Mouse (Mus musculus) neural tube, embryonic 11.5 days (tissue): ENCODE results near the gene Nifk. TPM values are rescaled to one million over a fixed set of nuclear protein-coding genes. Genes with fewer than 3 reads are reported as not detected.

Experiments used
- ATAC-seq: fragments of 200-750 bp; cut with Nextera tagmentation; 2 replicates; pipeline ENCODE4 v1.8.0; 2017; ENCODE audit warnings: moderate number of reproducible peaks, mild to moderate bottlenecking, moderate TSS enrichment, moderate library complexity; ENCODE audit not compliant: insufficient read depth, low FRiP score, low TSS enrichment
- DNase-seq: peaks from one replicate; pipeline ENCODE4 v3.0.0-alpha.2; 2015; ENCODE audit warnings: low spot score
- H3K27ac ChIP-seq: fragments of 300-500 bp; sonication (generic); 2 replicates; pipeline ENCODE4 v1.5.1; 2014; ENCODE audit warnings: low read depth, mild to moderate bottlenecking, low read length
- H3K27me3 ChIP-seq: fragments of 300-500 bp; sonication (generic); 2 replicates; pipeline ENCODE4 v1.6.1; 2014; ENCODE audit warnings: mild to moderate bottlenecking, low read length, mixed read lengths; ENCODE audit not compliant: control insufficient read depth, insufficient read depth
- H3K36me3 ChIP-seq: fragments of 300-500 bp; sonication (generic); 2 replicates; pipeline ENCODE4 v1.6.1; 2014; ENCODE audit warnings: mild to moderate bottlenecking, low read length, moderate library complexity, mixed read lengths; ENCODE audit not compliant: control insufficient read depth, insufficient read depth
- H3K4me1 ChIP-seq: fragments of 300-500 bp; sonication (generic); 2 replicates; pipeline ENCODE4 v1.6.1; 2014; ENCODE audit warnings: low read length, mixed read lengths; ENCODE audit not compliant: control insufficient read depth, insufficient read depth
- H3K4me2 ChIP-seq: fragments of 300-500 bp; sonication (generic); 2 replicates; pipeline ENCODE4 v1.6.1; 2014; ENCODE audit warnings: low read depth, mild to moderate bottlenecking, moderate library complexity
- H3K4me3 ChIP-seq: fragments of 300-500 bp; sonication (generic); 2 replicates; pipeline ENCODE4 v1.5.1; 2014; ENCODE audit warnings: low read depth, low read length
- H3K9ac ChIP-seq: fragments of 300-500 bp; sonication (generic); 2 replicates; pipeline ENCODE4 v1.6.1; 2014; ENCODE audit warnings: mild to moderate bottlenecking, low read length
- H3K9me3 ChIP-seq: fragments of 300-500 bp; sonication (generic); 2 replicates; pipeline ENCODE4 v1.6.1; 2016; ENCODE audit warnings: low read length; ENCODE audit not compliant: control insufficient read depth
- WGBS: fragments of 180-500 bp; shearing (Covaris S2); extraction: QIAGEN DNeasy Blood & Tissue Kit; methylation state at CpG from one replicate; pipeline ENCODE4 v1.1.7; 2014; 5-methylcytosine and 5-hydroxymethylcytosine counted together
- polyA plus RNA-seq: library from polyadenylated mRNA; unstranded; fragments of >200 nt; fragmentation: Nextera tagmentation; extraction: Ambion mirVana; gene quantifications from 2 replicates; pipeline ENCODE4 v1.2.1, GENCODE M21; 2014

The Nifk gene
- 96.2 and 97.1 TPM in 2 replicates for polyA plus RNA-seq

DNA sequence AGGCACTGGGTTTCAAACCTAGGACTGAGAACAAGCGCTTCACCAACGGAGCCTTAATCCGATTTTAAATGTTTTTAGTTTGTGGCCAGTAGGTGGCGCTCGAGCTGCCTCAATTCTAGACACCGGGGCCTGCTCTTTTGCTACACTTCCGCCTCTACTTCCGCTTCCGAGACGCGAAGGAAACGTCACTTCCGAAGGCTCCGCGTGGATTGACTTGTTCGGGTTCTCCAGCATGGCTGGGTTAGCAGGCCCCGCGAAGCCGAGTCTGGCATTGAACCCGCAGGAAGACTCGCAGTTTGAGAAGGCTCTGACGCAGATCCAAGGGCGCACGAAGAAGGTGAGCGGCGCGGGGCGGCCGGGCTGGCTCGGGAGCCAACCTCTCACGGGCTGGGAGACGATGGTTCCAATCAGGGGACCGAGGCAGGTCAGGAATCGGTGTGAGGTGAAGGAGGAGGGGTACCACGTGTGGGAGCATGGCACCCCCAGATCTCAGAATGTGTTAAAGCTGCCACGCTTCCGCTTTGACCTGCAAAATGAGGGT lies at the start of gene Nifk:
Nifk (plus strand) TSS at position 179 of the 541 bp plus-strand sequence.
- WGBS: under 1% methylated on average over 37 of the region's 37 CpGs
- Histone ChIP-seq H3K4me3 (peak within 1 kb of the TSS; percentile 81), H3K4me1 (peaks cover 6% of the 10 kb centered on the region; the same call in 1 of the 2 replicates), H3K27ac (no peak within 1 kb of the TSS), H3K9me3 (no peaks in the 10 kb centered on the region), H3K4me2 (peak within 1 kb of the TSS; percentile 62), H3K36me3 (peaks cover 3% of the 10 kb centered on the region; the same call in 1 of the 2 replicates), H3K27me3 (no peaks in the 10 kb centered on the region), H3K9ac (peak within 1 kb of the TSS; percentile 69)
- DNase-seq (peak; percentile 93), ATAC-seq (peak; percentile 93)

DNA sequence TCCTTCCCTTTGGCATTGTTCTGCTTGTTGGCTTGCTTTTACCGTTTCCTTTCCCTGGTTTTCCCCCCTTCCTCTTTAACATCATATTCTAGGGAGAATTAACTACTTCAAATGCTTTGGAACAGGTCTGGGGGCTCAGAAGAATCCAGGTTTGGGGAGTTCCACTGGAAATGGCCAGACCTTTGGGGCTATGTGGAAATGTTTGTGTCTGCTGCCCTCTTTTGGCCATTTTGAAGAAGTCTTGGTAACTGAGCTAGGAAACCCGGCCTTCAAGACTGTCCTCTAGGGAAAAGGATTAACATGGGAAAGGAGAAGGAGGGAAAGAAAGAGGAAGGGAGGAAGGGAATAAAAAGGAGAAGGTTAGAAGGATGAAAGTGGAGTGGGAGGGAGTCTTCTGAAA lies 46.5 kb upstream of the Nifk start:
- WGBS: 21% methylated on average over 2 of the region's 2 CpGs
- no peaks in the 10 kb centered on the region for H3K4me1 ChIP-seq
- ATAC-seq: no peak
- no peaks in the 10 kb centered on the region for H3K36me3 ChIP-seq
- no peak overlapping the region for H3K9ac ChIP-seq
- no peaks in the 10 kb centered on the region for H3K9me3 ChIP-seq
- H3K27ac ChIP-seq: no peak overlapping the region
- H3K27me3 ChIP-seq: no peaks in the 10 kb centered on the region
- peak; percentile 32 for DNase-seq
- H3K4me3 ChIP-seq: no peak overlapping the region
- no peak overlapping the region for H3K4me2 ChIP-seq

DNA sequence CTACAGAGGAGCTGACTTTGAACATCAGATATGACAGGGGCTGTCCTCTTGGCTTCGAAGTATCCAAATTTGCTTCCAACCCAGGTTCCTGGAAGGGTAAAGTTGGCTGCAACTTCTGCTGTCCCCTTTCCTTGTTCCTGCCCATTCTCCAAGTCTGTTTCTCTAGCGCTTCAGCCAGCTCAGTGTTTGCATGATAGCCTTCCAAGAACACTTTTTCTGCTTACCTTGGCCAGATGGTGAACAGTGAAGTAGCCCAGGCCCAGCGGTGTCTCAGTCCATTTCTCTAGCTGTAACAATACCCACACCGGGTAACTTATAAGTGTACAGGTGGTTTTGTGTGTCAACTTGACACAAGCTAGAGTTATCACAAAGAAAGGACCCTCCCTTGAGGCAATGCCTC lies 29.3 kb upstream of the Nifk start:
- H3K27me3 ChIP-seq: no peaks in the 10 kb centered on the region
- no peaks in the 10 kb centered on the region for H3K9me3 ChIP-seq
- no peak overlapping the region for H3K9ac ChIP-seq
- 85% methylated on average over 4 of the region's 4 CpGs for WGBS
- no peak overlapping the region for H3K4me3 ChIP-seq
- H3K4me2 ChIP-seq: no peak overlapping the region
- H3K4me1 ChIP-seq: no peaks in the 10 kb centered on the region
- no peak overlapping the region for H3K27ac ChIP-seq
- ATAC-seq: no peak
- H3K36me3 ChIP-seq: peaks cover 2% of the 10 kb centered on the region
- no peak for DNase-seq

DNA sequence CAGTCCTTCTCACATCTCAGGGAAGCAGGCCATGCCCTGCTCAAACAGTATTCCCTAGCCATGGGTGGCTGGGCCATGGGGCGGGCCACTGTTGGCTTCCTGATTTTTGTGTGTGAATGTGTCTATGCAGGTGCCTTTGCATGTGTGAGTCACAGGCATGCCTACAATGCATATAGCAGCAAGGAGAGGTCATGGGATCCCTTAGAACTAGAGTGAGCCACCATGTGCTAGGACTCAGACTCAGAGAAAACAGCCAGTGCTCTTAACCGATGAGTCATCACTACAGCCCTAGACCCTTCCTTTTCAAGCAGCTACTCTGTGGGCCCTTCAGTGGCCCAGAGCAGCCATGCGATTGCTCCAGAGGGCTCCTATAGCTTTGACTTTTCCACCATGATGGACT lies 27.4 kb upstream of the Nifk start:
- no peak for DNase-seq
- Histone ChIP-seq H3K36me3 (peaks cover 3% of the 10 kb centered on the region), H3K27ac (no peak overlapping the region), H3K9me3 (no peaks in the 10 kb centered on the region), H3K4me3 (no peak overlapping the region), H3K4me2 (no peak overlapping the region), H3K27me3 (no peaks in the 10 kb centered on the region), H3K4me1 (no peaks in the 10 kb centered on the region), H3K9ac (no peak overlapping the region)
- no peak for ATAC-seq
- 96% methylated on average over 3 of the region's 3 CpGs for WGBS

DNA sequence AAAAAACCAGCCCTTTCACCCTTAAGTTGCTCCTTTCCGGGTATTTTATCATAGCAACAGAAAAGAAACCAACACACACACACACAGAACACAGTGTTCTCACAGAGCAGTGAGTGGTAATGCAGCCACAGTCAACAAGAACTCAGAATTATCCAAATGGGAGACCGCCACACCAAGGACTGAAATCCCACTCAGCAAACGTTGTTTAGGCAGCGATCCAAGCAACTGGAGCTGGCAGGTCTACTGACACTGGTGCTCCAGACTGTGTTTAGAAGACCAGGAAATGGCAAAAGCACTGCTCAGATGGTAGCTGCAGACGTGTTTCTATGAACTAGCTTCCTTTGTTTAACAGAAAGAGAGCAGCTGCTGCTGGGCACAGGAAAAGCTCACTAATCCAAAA lies 26.8 kb upstream of the Nifk start:
- H3K9ac ChIP-seq: no peak overlapping the region
- ATAC-seq (no peak), DNase-seq (no peak)
- H3K27me3 ChIP-seq: no peaks in the 10 kb centered on the region
- H3K4me3 ChIP-seq: no peak overlapping the region
- WGBS: 81% methylated on average over 5 of the region's 5 CpGs
- H3K36me3 ChIP-seq: peaks cover 4% of the 10 kb centered on the region
- H3K27ac ChIP-seq: no peak overlapping the region
- no peaks in the 10 kb centered on the region for H3K4me1 ChIP-seq
- no peaks in the 10 kb centered on the region for H3K9me3 ChIP-seq
- H3K4me2 ChIP-seq: no peak overlapping the region

DNA sequence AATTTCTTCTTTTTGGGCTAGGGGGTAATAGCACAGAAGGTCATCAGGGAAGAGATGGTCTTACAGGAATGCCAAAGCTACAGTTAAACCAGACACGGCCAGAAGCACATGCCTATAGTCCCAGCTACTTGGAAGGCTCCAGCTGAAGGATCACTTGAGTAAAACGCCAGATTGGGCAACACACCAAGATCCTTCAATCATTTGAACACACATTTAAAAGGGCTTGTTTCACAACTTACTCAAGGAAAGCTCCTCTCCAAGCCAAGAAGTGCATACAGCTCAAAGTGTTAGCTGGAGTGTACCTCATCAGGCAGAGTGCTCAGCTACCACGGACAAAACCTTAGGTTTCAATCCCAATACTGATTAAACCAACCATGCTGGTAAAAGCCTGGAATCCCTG lies 25.0 kb upstream of the Nifk start:
- H3K36me3 ChIP-seq: peaks cover 6% of the 10 kb centered on the region
- DNase-seq: no peak
- no peaks in the 10 kb centered on the region for H3K4me1 ChIP-seq
- no peak for ATAC-seq
- H3K27ac ChIP-seq: no peak overlapping the region
- 89% methylated on average over 3 of the region's 3 CpGs for WGBS
- no peak overlapping the region for H3K4me2 ChIP-seq
- no peak overlapping the region for H3K9ac ChIP-seq
- no peaks in the 10 kb centered on the region for H3K27me3 ChIP-seq
- H3K9me3 ChIP-seq: no peaks in the 10 kb centered on the region
- no peak overlapping the region for H3K4me3 ChIP-seq

DNA sequence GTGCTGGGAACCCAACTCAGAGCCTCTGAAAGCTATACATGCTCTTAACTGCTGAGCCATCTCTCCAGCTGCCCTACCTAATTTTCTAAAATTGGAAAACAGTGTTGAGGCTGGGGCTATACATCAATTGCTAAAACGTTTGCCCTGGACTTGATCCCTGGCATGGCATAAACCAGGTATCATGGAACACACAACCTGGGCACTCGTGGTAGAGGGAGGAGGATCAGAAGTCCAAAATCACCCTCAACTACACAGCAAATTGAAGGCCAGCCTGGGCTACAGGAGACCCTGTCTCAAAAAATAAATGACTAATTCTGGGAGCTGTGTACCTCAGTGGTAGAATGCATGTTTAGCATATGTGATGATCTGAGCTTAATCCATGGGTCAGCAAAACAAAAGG lies 23.9 kb upstream of the Nifk start:
- H3K4me2 ChIP-seq: no peak overlapping the region
- ATAC-seq (no peak), DNase-seq (no peak)
- no peak overlapping the region for H3K27ac ChIP-seq
- no peak overlapping the region for H3K9ac ChIP-seq
- H3K4me1 ChIP-seq: no peaks in the 10 kb centered on the region
- no peaks in the 10 kb centered on the region for H3K27me3 ChIP-seq
- WGBS: 90% methylated on average over 2 of the region's 2 CpGs
- no peaks in the 10 kb centered on the region for H3K9me3 ChIP-seq
- H3K4me3 ChIP-seq: no peak overlapping the region
- peaks cover 6% of the 10 kb centered on the region for H3K36me3 ChIP-seq

DNA sequence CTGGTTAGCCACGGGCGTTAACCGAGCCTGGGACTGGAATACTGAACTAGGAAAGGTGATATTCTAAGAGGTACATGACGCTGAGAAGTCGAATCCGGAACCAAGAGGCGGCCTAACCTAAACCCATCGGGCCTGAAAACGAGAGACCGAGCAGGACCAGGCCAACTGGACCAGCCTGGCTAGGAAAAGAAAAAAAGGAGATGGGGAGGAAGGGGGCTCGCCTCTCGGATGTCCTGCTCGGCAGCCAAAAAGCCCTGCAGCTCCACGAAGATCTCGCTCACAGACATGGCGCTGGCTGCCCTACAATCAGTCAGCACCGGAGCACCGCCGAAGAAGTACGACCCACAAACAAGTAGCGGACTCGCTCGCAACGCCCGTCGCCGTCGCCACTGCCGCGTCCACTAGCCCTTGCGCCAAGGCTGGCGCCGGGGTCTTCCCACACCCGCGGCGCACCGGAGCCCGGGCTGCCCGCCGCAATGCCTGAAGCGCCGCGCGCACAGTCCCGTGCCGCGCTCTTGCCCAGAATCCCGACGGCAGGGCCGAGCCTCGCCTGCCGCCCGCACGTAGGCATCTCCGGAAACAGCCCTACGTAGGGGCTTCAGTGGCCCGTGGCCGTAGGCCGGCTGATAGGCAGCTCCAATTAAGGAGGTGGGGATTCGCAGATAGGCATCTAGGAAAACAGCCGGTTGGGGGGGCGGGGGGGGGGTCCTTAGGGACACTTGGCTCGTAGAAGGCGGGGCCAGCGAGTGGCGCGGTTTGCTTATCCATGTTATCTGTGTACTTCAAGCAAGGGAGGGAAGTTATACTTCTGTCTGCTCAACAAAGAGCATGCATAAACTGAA lies 10.6 kb upstream of the Nifk start:
- peak overlapping the region; percentile 82 for H3K9ac ChIP-seq
- peak; percentile 99 for ATAC-seq
- 0% methylated on average over 66 of the region's 67 CpGs for WGBS

More for the DNA sequence above, 10.6 kb upstream of the Nifk start:
- peak; percentile 95 for DNase-seq
- Histone ChIP-seq H3K36me3 (0 out of 2 replicates have a peak, but pooled peaks cover 2% of the 10 kb centered on the region), H3K4me2 (peak overlapping the region; percentile 52), H3K4me3 (peak overlapping the region; percentile 70), H3K27me3 (no peaks in the 10 kb centered on the region), H3K9me3 (no peaks in the 10 kb centered on the region), H3K4me1 (peaks cover 6% of the 10 kb centered on the region; the same call in 1 of the 2 replicates), H3K27ac (peak overlapping the region; percentile 60)
